Mouse (Mus musculus): ENCODE measurements around the gene Cdca8.

DNA sequence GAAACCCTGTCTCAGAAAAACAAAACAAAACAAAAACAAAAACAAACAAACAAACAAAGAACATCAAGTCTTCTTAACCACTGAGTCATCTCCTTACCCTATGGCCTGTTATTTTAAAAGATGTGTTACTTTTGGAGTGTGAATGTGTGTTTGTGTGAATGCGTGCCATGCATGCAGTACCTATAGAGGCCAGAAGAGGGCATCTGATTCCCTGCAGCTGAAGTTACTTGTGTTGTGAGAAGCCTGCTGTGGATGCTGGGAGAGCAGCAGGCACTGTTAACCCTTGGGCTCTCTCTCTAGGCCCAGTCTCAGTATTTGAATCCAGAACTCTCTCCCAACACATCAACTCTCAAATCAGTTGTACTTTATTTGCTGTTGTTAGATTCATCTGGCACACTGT is 66.4 kb downstream of the Cdca8 start:
- no peak for TF ChIP-seq CTCF (IDR thresholded peaks at IDR 0.05; ENCODE audit: low read depth, low read length)
- TF ChIP-seq POLR2AphosphoS5 (IDR thresholded peaks at IDR 0.05; ENCODE audit: insufficient replicate concordance, low read depth, low read length) = no peak

Measured in G1E (cell line).